Mouse (Mus musculus) Patski (cell line): Measurements from ENCODE around the gene P4ha3. TPM values are rescaled to one million over a fixed set of nuclear protein-coding genes. Genes with fewer than 3 reads are reported as not detected.
A peak's percentile ranks its signal among the peaks of the same experiment; 100 is the strongest.

Experiments used
- ATAC-seq: fragments of 100-300 bp; one replicate; pipeline ENCODE4 v1.8.0; 2021
- CTCF ChIA-PET: fragments of 350-600 bp; sonication (Branson Sonifier 250); formaldehyde crosslinking; loops from one replicate; lab custom pipeline; 2022; ENCODE audit warnings: inconsistent platforms; lab: Charles Lee
- POLR2A ChIA-PET: fragments of 350-600 bp; sonication (Branson Sonifier 250); formaldehyde crosslinking; loops from one replicate; lab custom pipeline; 2022; ENCODE audit warnings: antibody characterized with exemption, inconsistent platforms; lab: Charles Lee
- DNase-seq: peaks from one replicate; pipeline ENCODE4 v3.0.0-alpha.2; 2011; ENCODE audit warnings: low read depth, low spot score
- H3K27me3 ChIP-seq: fragments of 371-371 bp; one replicate; pipeline ENCODE4 v1.5.1; 2021
- CTCF ChIP-seq: fragments of 100-300 bp; IDR thresholded peaks from one replicate; pipeline ENCODE4 v1.5.1; 2021
- in situ Hi-C: fragments of 300-500 bp; cut with MboI; formaldehyde crosslinking; loops from 3 replicates; pipeline ENCODE4 v1.11.1; 2018; ENCODE audit warnings: low pct_unique_long_range_greater_than_20kb, mixed read lengths
- polyA plus RNA-seq: library from polyadenylated mRNA; unstranded; gene quantifications from one replicate; pipeline ENCODE4 v1.2.3, GENCODE M21; 2021

P4ha3 gene
- polyA plus RNA-seq, 1 experiment from 2014 or later: 0.09 TPM

- in situ Hi-C loops: no loop called here
- DNase-seq: no peak
- TF ChIP-seq CTCF: peak; percentile 59
- H3K27me3 ChIP-seq: no peaks in the 10 kb centered on the region
- CTCF ChIA-PET: interaction anchor here (1.0 kb wide), 2 partner anchors 38 to 49 kb away, joined by 3 to 6 read pairs; no protein-coding TSS in a partner anchor
- ATAC-seq: no peak
- POLR2A ChIA-PET: no interaction called here
These were observed 40.2 kb downstream of the P4ha3 start for GRCm38 (mm10) chr7:100325482-100325881.

- no peak for ATAC-seq
- no peak for TF ChIP-seq CTCF
- in situ Hi-C loops: no loop called here
- DNase-seq: no peak
- ChIA-PET CTCF (interaction anchor here (1.8 kb wide), 1 partner anchor 30 kb away, joined by 5 read pairs; no protein-coding TSS in a partner anchor), POLR2A (interaction anchor here (1.2 kb wide), 1 partner anchor 16 kb away, joined by 3 read pairs; no protein-coding TSS in a partner anchor)
- H3K27me3 ChIP-seq: no peaks in the 10 kb centered on the region
These were observed 42.2 kb downstream of the P4ha3 start for GRCm38 (mm10) chr7:100327514-100327913.

GRCm38 (mm10) chr7:100328636-100329035, 43.3 kb downstream of the P4ha3 start:
- CTCF ChIA-PET: interaction anchor here (0.8 to 1.8 kb wide), 3 partner anchors 21 to 52 kb away, joined by 3 to 5 read pairs (median 3); no protein-coding TSS in a partner anchor
- POLR2A ChIA-PET: interaction anchor here (0.7 to 1.2 kb wide), 2 partner anchors 16 to 17 kb away, joined by 3 to 4 read pairs; no protein-coding TSS in a partner anchor
- ATAC-seq (no peak), DNase-seq (no peak)
- no peak for TF ChIP-seq CTCF
- in situ Hi-C loops: no loop called here
- no peaks in the 10 kb centered on the region for H3K27me3 ChIP-seq

- in situ Hi-C loops: no loop called here
- H3K27me3 ChIP-seq: no peaks in the 10 kb centered on the region
- ATAC-seq (no peak), DNase-seq (no peak)
- POLR2A ChIA-PET: interaction anchor here (0.7 kb wide), 1 partner anchor 9 kb away, joined by 3 read pairs; no protein-coding TSS in a partner anchor
- CTCF ChIA-PET: no interaction called here
- TF ChIP-seq CTCF: no peak
These were observed 45.9 kb downstream of the P4ha3 start for GRCm38 (mm10) chr7:100331269-100331668.

- CTCF ChIA-PET: no interaction called here
- TF ChIP-seq CTCF: no peak
- DNase-seq (no peak), ATAC-seq (no peak)
- POLR2A ChIA-PET: no interaction called here
- H3K27me3 ChIP-seq: no peaks in the 10 kb centered on the region
- in situ Hi-C loops: no loop called here
These were observed 50.6 kb downstream of the P4ha3 start for GRCm38 (mm10) chr7:100335921-100336320.

- ATAC-seq: no peak
- ChIA-PET CTCF (no interaction called here), POLR2A (no interaction called here)
- in situ Hi-C loops: no loop called here
- no peak for DNase-seq
- no peak for TF ChIP-seq CTCF
- no peaks in the 10 kb centered on the region for H3K27me3 ChIP-seq
These were observed 69.7 kb downstream of the P4ha3 start for GRCm38 (mm10) chr7:100354984-100355383.

GRCm38 (mm10) chr7:100356324-100356723, 71.0 kb downstream of the P4ha3 start:
- POLR2A ChIA-PET: no interaction called here

GRCm38 (mm10) chr7:100356768-100357167, 71.4 kb downstream of the P4ha3 start:
- CTCF ChIA-PET: no interaction called here
- no peak for TF ChIP-seq CTCF
- no peak for DNase-seq
- in situ Hi-C loops: no loop called here
- no peak for ATAC-seq
- POLR2A ChIA-PET: interaction anchor here (0.6 kb wide), 1 partner anchor 341 kb away, joined by 3 read pairs; no protein-coding TSS in a partner anchor
- no peaks in the 10 kb centered on the region for H3K27me3 ChIP-seq

More at GRCm38 (mm10) chr7:100356324-100356723, 71.0 kb downstream of the P4ha3 start:
- in situ Hi-C loops: no loop called here
- ATAC-seq (no peak), DNase-seq (no peak)
- no peak for TF ChIP-seq CTCF
- CTCF ChIA-PET: interaction anchor here (0.9 kb wide), 1 partner anchor 26 kb away, joined by 3 read pairs; no protein-coding TSS in a partner anchor
- no peaks in the 10 kb centered on the region for H3K27me3 ChIP-seq

- in situ Hi-C loops: no loop called here
- DNase-seq: no peak
These were observed 72.5 kb downstream of the P4ha3 start for GRCm38 (mm10) chr7:100357856-100358255.

GRCm38 (mm10) chr7:100363162-100363561, 77.8 kb downstream of the P4ha3 start:
- POLR2A ChIA-PET: no interaction called here

More at GRCm38 (mm10) chr7:100357856-100358255, 72.5 kb downstream of the P4ha3 start:
- H3K27me3 ChIP-seq: no peaks in the 10 kb centered on the region
- CTCF ChIA-PET: interaction anchor here (1.6 kb wide), 1 partner anchor 29 kb away, joined by 5 read pairs; no protein-coding TSS in a partner anchor
- ATAC-seq: no peak
- POLR2A ChIA-PET: no interaction called here
- TF ChIP-seq CTCF: no peak

GRCm38 (mm10) chr7:100364888-100365287, 79.6 kb downstream of the P4ha3 start:
- no peak for DNase-seq
- ChIA-PET CTCF (no interaction called here), POLR2A (no interaction called here)
- TF ChIP-seq CTCF: no peak
- in situ Hi-C loops: no loop called here
- no peaks in the 10 kb centered on the region for H3K27me3 ChIP-seq
- no peak for ATAC-seq

More at GRCm38 (mm10) chr7:100363162-100363561, 77.8 kb downstream of the P4ha3 start:
- ATAC-seq: no peak
- in situ Hi-C loops: no loop called here
- no peak for DNase-seq
- no peak for TF ChIP-seq CTCF
- CTCF ChIA-PET: no interaction called here
- no peaks in the 10 kb centered on the region for H3K27me3 ChIP-seq

Other genes starting within 250 kb of the P4ha3 start
- gene Pold3, start 164.0 kb upstream of the P4ha3 start, polyA plus RNA-seq: 34.3 TPM
- gene Lipt2, start 126.2 kb upstream of the P4ha3 start, polyA plus RNA-seq: 5.1 TPM
- not detected for gene Kcne3, start 109.0 kb upstream of the P4ha3 start, polyA plus RNA-seq
- 0.76 TPM for gene Pgm2l1, start 58.1 kb upstream of the P4ha3 start, polyA plus RNA-seq
- gene C2cd3, start 86.7 kb downstream of the P4ha3 start, polyA plus RNA-seq: 27.0 TPM
- gene Ppme1, start 86.8 kb downstream of the P4ha3 start, polyA plus RNA-seq: 60.3 TPM
- 0.06 TPM for gene Ucp3, start 187.5 kb downstream of the P4ha3 start, polyA plus RNA-seq
- 47.7 TPM for gene Ucp2, start 207.8 kb downstream of the P4ha3 start, polyA plus RNA-seq
- 0.05 TPM for gene Dnajb13, start 229.4 kb downstream of the P4ha3 start, polyA plus RNA-seq